Comparison of ENCODE assay signal across 11 mouse cellular contexts in the genomic region with DNA sequence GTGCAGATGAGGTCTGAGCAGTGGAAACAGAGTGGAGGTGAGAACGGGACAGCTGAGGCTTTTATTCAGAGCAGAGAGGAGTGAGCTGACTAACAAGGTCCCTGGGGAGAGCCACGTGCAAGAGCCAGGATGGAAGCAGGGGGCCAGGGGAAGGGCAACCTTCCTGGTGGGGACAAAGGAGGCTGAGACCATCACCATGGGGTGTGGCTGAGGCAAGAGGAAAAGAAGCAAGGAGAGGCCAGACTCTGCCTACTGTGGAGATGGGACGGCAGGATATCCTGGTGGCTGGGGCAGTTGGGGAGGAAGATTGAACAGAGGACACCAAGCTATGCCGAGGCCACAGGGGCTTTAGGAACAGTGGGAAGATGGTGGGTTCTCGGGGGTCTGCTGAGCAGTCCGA. TPM values are rescaled to one million over a fixed set of nuclear protein-coding genes. Genes with fewer than 3 reads are reported as not detected.
A peak's percentile ranks its signal among the peaks of the same experiment; 100 is the strongest.
DNase-seq lines count a peak whose midpoint lies in the region; ATAC-seq and TF ChIP-seq lines count a peak whose summit lies in the region.
"Had no signal": no experiment of that assay in that cellular context is flagged by ENCODE, and none has a peak within 500 bp of the region (broad histone marks: within the 10 kb centered on the region; RNA-seq: fewer than 3 reads in every experiment).

No protein-coding gene starts in this region.

- WGBS in hindbrain, embryonic 11.5 days, result 27% methylated on average over 6 of the region's 6 CpGs
- WGBS in hindbrain, embryonic 14.5 days, result 36% methylated on average over 6 of the region's 6 CpGs
- 27% methylated on average over 6 of the region's 6 CpGs for WGBS in embryonic facial prominence, embryonic 12.5 days

- no peak for TF ChIP-seq RAD21 in CH12.LX (IDR thresholded peaks at IDR 0.05; ENCODE audit: low read depth, low read length)

- peak overlapping the region; percentile 31 for H3K9ac ChIP-seq in hindbrain, embryonic 11.5 days (ENCODE audit: low read depth, low read length)
- no peak overlapping the region for H3K9ac ChIP-seq in hindbrain, embryonic 14.5 days
- no peak overlapping the region for H3K9ac ChIP-seq in CH12.LX (ENCODE audit: insufficient read depth, low read depth)
- H3K9ac ChIP-seq in embryonic facial prominence, embryonic 12.5 days, result no peak overlapping the region; the same call in 1 of the 2 replicates

- dilution Hi-C loops in CH12.LX (cut with MboI; ENCODE audit: extremely low pct_ligation_motif_present, extremely low pct_unique_long_range_greater_than_20kb, low sequenced_read_pairs), result no loop called here

- ATAC-seq in hindbrain, embryonic 11.5 days (ENCODE audit: low FRiP score), result no peak
- no peak for ATAC-seq in hindbrain, embryonic 14.5 days (ENCODE audit: low FRiP score)
- ATAC-seq in embryonic facial prominence, embryonic 12.5 days (ENCODE audit: insufficient number of reproducible peaks, insufficient read depth, low FRiP score, low TSS enrichment), result no peak

- no peaks in the 10 kb centered on the region for H3K79me2 ChIP-seq in CH12.LX (replicated peaks; ENCODE audit: control insufficient read depth, extremely low read depth, insufficient read depth, poor library complexity, severe bottlenecking)

- no peak for TF ChIP-seq CTCF in CH12.LX (conservative IDR thresholded peaks at IDR 0.05 in 1 of 2, IDR thresholded peaks at IDR 0.05 in 1 of 2; ENCODE audit: low read depth in 2 of 2, low read length in 2 of 2)

- TF ChIP-seq POLR2A in CH12.LX (IDR thresholded peaks at IDR 0.05; ENCODE audit: low read depth, low read length), result no peak

- in situ Hi-C loops in CH12.LX (cut with MboI; ENCODE audit: low pct_ligation_motif_present, low pct_unique_long_range_greater_than_20kb, low sequenced_read_pairs), result no loop called here

- peak overlapping the region; percentile 47 for H3K27ac ChIP-seq in hindbrain, embryonic 11.5 days (ENCODE audit: low read depth, low read length)
- H3K27ac ChIP-seq in hindbrain, embryonic 14.5 days, result no peak overlapping the region
- no peak overlapping the region for H3K27ac ChIP-seq in CH12.LX (ENCODE audit: insufficient read depth, low read depth)
- H3K27ac ChIP-seq in embryonic facial prominence, embryonic 12.5 days, result peak overlapping the region; percentile 65
- H3K27ac ChIP-seq: macrophage had no signal

- no peak overlapping the region for H3K4me3 ChIP-seq in hindbrain, embryonic 11.5 days (ENCODE audit: low read depth, low read length)
- no peak overlapping the region for H3K4me3 ChIP-seq in hindbrain, embryonic 14.5 days (replicated peaks; ENCODE audit: low read length)
- no peak overlapping the region for H3K4me3 ChIP-seq in CH12.LX (replicated peaks in 1 of 3; ENCODE audit: low read depth in 2 of 3, low read length in 2 of 3, poor library complexity in 1 of 3)
- H3K4me3 ChIP-seq in embryonic facial prominence, embryonic 12.5 days, result no peak overlapping the region

- peaks cover 22% of the 10 kb centered on the region for H3K4me1 ChIP-seq in hindbrain, embryonic 11.5 days (replicated peaks; ENCODE audit: control insufficient read depth, insufficient read depth, low read length)
- H3K4me1 ChIP-seq in hindbrain, embryonic 14.5 days (replicated peaks; ENCODE audit: control insufficient read depth, insufficient read depth, low read length), result peaks cover 11% of the 10 kb centered on the region; the same call in 1 of the 2 replicates
- peaks cover 10 to 49% of the 10 kb centered on the region in 2 experiments for H3K4me1 ChIP-seq in CH12.LX (ENCODE audit: control insufficient read depth in 1 of 2, insufficient read depth in 2 of 2)
- H3K4me1 ChIP-seq in embryonic facial prominence, embryonic 12.5 days, result peaks cover 32% of the 10 kb centered on the region

- no peak for DNase-seq in hindbrain, embryonic 11.5 days (ENCODE audit: low spot score)
- DNase-seq in hindbrain, embryonic 14.5 days (ENCODE audit: low spot score), result no peak
- DNase-seq in CH12.LX (ENCODE audit: extremely low read depth), result no peak
- peak; percentile 58 for DNase-seq in kidney, postnatal 10 days
- no peak for DNase-seq in thymus, postnatal 0 days (ENCODE audit: low spot score)
- no peak for DNase-seq in left cerebral cortex, postnatal 25 days (ENCODE audit: low spot score in 2 of 2)
- no peak for DNase-seq in frontal cortex, postnatal 10 days (ENCODE audit: low spot score in 2 of 2)
- DNase-seq: cerebellum, adult 11-12 months; gastrocnemius, postnatal 14 days had no signal

- H3K9me3 ChIP-seq in hindbrain, embryonic 11.5 days (ENCODE audit: control insufficient read depth, low read length), result no peaks in the 10 kb centered on the region
- H3K9me3 ChIP-seq in hindbrain, embryonic 14.5 days (ENCODE audit: control insufficient read depth, low read length), result no peaks in the 10 kb centered on the region
- H3K9me3 ChIP-seq in CH12.LX (replicated peaks; ENCODE audit: low read length), result no peaks in the 10 kb centered on the region
- no peaks in the 10 kb centered on the region for H3K9me3 ChIP-seq in embryonic facial prominence, embryonic 12.5 days

- H3K4me2 ChIP-seq in hindbrain, embryonic 11.5 days (replicated peaks; ENCODE audit: low read depth, low read length), result no peak overlapping the region
- H3K4me2 ChIP-seq in hindbrain, embryonic 14.5 days (replicated peaks), result no peak overlapping the region
- no peak overlapping the region for H3K4me2 ChIP-seq in CH12.LX (ENCODE audit: insufficient read depth, low read depth, poor library complexity, severe bottlenecking)
- H3K4me2 ChIP-seq in embryonic facial prominence, embryonic 12.5 days (replicated peaks), result no peak overlapping the region

- no peaks in the 10 kb centered on the region for H3K27me3 ChIP-seq in hindbrain, embryonic 11.5 days (ENCODE audit: control insufficient read depth, insufficient read depth, low read length)
- H3K27me3 ChIP-seq in hindbrain, embryonic 14.5 days (ENCODE audit: control insufficient read depth, insufficient read depth, low read length), result no peaks in the 10 kb centered on the region
- no peaks in the 10 kb centered on the region for H3K27me3 ChIP-seq in CH12.LX (replicated peaks)
- no peaks in the 10 kb centered on the region for H3K27me3 ChIP-seq in embryonic facial prominence, embryonic 12.5 days

- intact Hi-C loops in left cerebral cortex, postnatal 25 days (cut with DNase I), result no loop called here

- no peak for TF ChIP-seq EP300 in CH12.LX (IDR thresholded peaks at IDR 0.05; ENCODE audit: low read length)

- H3K36me3 ChIP-seq in hindbrain, embryonic 11.5 days (ENCODE audit: control insufficient read depth, insufficient read depth, low read length), result no peaks in the 10 kb centered on the region
- no peaks in the 10 kb centered on the region for H3K36me3 ChIP-seq in hindbrain, embryonic 14.5 days (replicated peaks; ENCODE audit: control insufficient read depth, insufficient read depth)
- H3K36me3 ChIP-seq in CH12.LX (replicated peaks in 1 of 2; ENCODE audit: control insufficient read depth in 1 of 2, insufficient read depth in 1 of 2, low read length in 1 of 2), result peaks cover 0 to 30% of the 10 kb centered on the region in 2 experiments
- no peaks in the 10 kb centered on the region for H3K36me3 ChIP-seq in embryonic facial prominence, embryonic 12.5 days

TF ChIP-seq in CH12.LX, 34 proteins besides CTCF, POLR2A, EP300 and RAD21:
- TF ChIP-seq BHLHE40 (IDR thresholded peaks at IDR 0.05; ENCODE audit: low read depth, low read length) (peak; percentile 43; the same call in 1 of the 2 replicates), NRF1 (IDR thresholded peaks at IDR 0.05; ENCODE audit: low read depth, low read length) (no peak)

RNA-seq across cellular contexts. Expression of gene Prex1, which starts 26.7 kb away (rescaled TPM):
- polyA plus RNA-seq in hindbrain, embryonic 11.5 days (2014; fragmentation: Nextera tagmentation; extraction: Ambion mirVana), result 20.9 and 21.7 TPM in 2 replicates
- polyA plus RNA-seq in hindbrain, embryonic 14.5 days (2014; fragmentation: Nextera tagmentation; extraction: Ambion mirVana), result 27.3 and 28.8 TPM in 2 replicates
- 11.6 and 18.5 TPM in 2 replicates for total RNA-seq in CH12.LX (2012; rRNA removed)
- total RNA-seq in CH12.LX (2014; rRNA removed), result 4.9 and 5.5 TPM in 2 replicates
- 14.6 and 19.5 TPM in 2 replicates for polyA plus RNA-seq in CH12.LX (2012; ENCODE audit: insufficient read length, low read depth)
- 36.2 and 41.5 TPM in 2 replicates for polyA plus RNA-seq in embryonic facial prominence, embryonic 12.5 days (2016; fragmentation: Nextera tagmentation; extraction: Ambion mirVana)
- 41.9 and 49.8 TPM in 2 replicates for polyA plus RNA-seq in thymus, postnatal 0 days (2015; fragmentation: Nextera tagmentation; extraction: Ambion mirVana)
- 100 to 1,000 TPM; 115 to 120 TPM for total RNA-seq in left cerebral cortex, postnatal 25 days (2021)

Comparison
In these comparisons a context has a peak if more than half of its experiments do, and no peak if none do; other contexts are left out.
1. H3K27ac ChIP-seq: peak in hindbrain, embryonic 11.5 days (single experiment) and embryonic facial prominence, embryonic 12.5 days (single experiment); none in hindbrain, embryonic 14.5 days (single experiment) and CH12.LX (single experiment).